Mouse (Mus musculus) cortical plate, adult 2 months (tissue): ENCODE data around the gene Csmd2.

Experiments used
- CTCF ChIP-seq: fragments of 200-500 bp; IDR thresholded peaks from 2 replicates; pipeline ENCODE4 v1.5.1; 2011; ENCODE audit warnings: mild to moderate bottlenecking, control low read depth, low read length; ENCODE audit not compliant: insufficient read depth; ENCODE audit errors: extremely low read depth
- POLR2A ChIP-seq: fragments of 200-500 bp; IDR thresholded peaks from 2 replicates; pipeline ENCODE4 v1.6.1; 2011; ENCODE audit warnings: mild to moderate bottlenecking, low read length, control low read depth; ENCODE audit not compliant: insufficient read depth; ENCODE audit errors: extremely low read depth

DNA sequence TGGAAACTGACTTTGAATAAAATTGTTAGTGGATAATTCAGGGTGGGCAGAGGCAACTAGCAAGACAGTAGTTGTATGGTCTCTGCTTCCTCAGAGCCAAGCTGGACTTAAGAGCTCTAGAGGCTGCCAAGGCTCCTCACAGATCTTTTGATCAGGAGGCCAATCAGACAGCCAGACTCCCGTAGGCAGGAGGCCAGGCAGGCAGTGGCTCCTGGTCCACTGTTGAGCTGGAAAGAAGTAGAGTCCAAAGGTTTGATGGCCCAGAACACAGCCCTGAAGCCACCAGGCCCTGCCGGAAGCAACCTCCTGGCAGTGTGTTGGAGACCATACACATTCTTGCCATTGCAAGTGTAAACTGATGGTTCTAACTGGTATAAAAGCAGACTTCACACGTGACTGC lies 155.5 kb downstream of the Csmd2 start:
- TF ChIP-seq POLR2A, result no peak
- TF ChIP-seq CTCF, result no peak
